In the genomic region with DNA sequence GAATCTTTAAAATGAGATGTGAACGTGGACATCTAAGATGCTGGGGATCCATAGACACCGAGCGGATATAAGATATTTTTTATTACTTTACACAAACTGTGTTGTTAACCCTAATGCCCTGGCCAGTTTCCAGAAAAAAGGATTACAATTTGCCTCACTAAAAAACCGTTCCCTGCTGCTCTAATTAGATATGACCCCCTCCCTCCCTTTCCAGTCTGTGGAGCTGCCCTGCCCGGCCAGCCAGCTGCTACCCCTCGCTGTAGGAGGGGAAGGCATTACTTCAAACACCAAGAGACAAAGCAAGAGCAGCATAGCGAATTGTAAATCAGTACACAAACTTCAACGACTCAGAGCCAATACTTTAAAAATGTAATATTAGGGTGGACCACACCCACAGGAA, we compare ENCODE assay signal across 15 mouse cellular contexts. TPM values are rescaled to one million over a fixed set of nuclear protein-coding genes. Genes with fewer than 3 reads are reported as not detected.
DNase-seq lines count a peak whose midpoint lies in the region; ATAC-seq and TF ChIP-seq lines count a peak whose summit lies in the region.
"Had no signal": no experiment of that assay in that cellular context is flagged by ENCODE, and none has a peak within 500 bp of the region (broad histone marks: within the 10 kb centered on the region; RNA-seq: fewer than 3 reads in every experiment).

No protein-coding gene starts in this region.

- no peak for DNase-seq in lung, adult 2 months
- DNase-seq in hindbrain, embryonic 11.5 days (ENCODE audit: low spot score), result no peak
- no peak for DNase-seq in liver, postnatal 0 days
- DNase-seq in spleen, postnatal 4 days (ENCODE audit: low spot score in 2 of 2), result no peak
- DNase-seq: cerebellum, adult 2 months; gastrocnemius, postnatal 14 days; thymus, postnatal 25 days had no signal

- TF ChIP-seq POLR2A in lung, adult 2 months (IDR thresholded peaks at IDR 0.05; ENCODE audit: borderline replicate concordance, extremely low read depth, low read depth, low read length), result no peak

- H3K4me2 ChIP-seq in lung, embryonic 15.5 days, result peak overlapping the region; percentile 8; the same call in 1 of the 2 replicates
- H3K4me2 ChIP-seq in forebrain, embryonic 12.5 days, result no peak overlapping the region
- no peak overlapping the region for H3K4me2 ChIP-seq in hindbrain, embryonic 11.5 days (replicated peaks; ENCODE audit: low read depth, low read length)
- no peak overlapping the region for H3K4me2 ChIP-seq in midbrain, embryonic 15.5 days
- no peak overlapping the region for H3K4me2 ChIP-seq in liver, postnatal 0 days (ENCODE audit: low read depth, low read length)
- H3K4me2 ChIP-seq: heart, embryonic 12.5 days; hindbrain, embryonic 15.5 days; liver, embryonic 12.5 days had no signal

- no peak for TF ChIP-seq EP300 in liver, postnatal 0 days (IDR thresholded peaks at IDR 0.05; ENCODE audit: low read depth)

- 22% methylated on average over 8 of the region's 8 CpGs for WGBS in lung, embryonic 15.5 days
- WGBS in lung, adult 2 months, result 48% methylated on average over 8 of the region's 8 CpGs
- 12% methylated on average over 8 of the region's 8 CpGs for WGBS in forebrain, embryonic 12.5 days
- 30% methylated on average over 8 of the region's 8 CpGs for WGBS in hindbrain, embryonic 11.5 days
- 10% methylated on average over 8 of the region's 8 CpGs for WGBS in midbrain, embryonic 15.5 days
- 63% methylated on average over 8 of the region's 8 CpGs for WGBS in liver, postnatal 0 days (ENCODE audit: insufficient replicate concordance)

- ATAC-seq in lung, embryonic 15.5 days (ENCODE audit: borderline replicate concordance, extremely low read depth, low FRiP score, low TSS enrichment), result no peak
- ATAC-seq in forebrain, embryonic 12.5 days (ENCODE audit: low FRiP score), result peak; percentile 75
- peak; percentile 41; the same call in 1 of the 2 replicates for ATAC-seq in hindbrain, embryonic 11.5 days (ENCODE audit: low FRiP score)
- peak; percentile 62; the same call in 1 of the 2 replicates for ATAC-seq in midbrain, embryonic 15.5 days (replicated peaks)
- no peak for ATAC-seq in liver, postnatal 0 days
- ATAC-seq: activated CD4-positive, CD25-positive, alpha-beta regulatory T cell, adult 4 months; liver, embryonic 12.5 days had no signal

- no peak for TF ChIP-seq CTCF in lung, adult 2 months (IDR thresholded peaks at IDR 0.05; ENCODE audit: insufficient read depth, low read length)
- no peak for TF ChIP-seq CTCF in liver, postnatal 0 days (IDR thresholded peaks at IDR 0.05; ENCODE audit: low read depth)

- no peak overlapping the region for H3K9ac ChIP-seq in lung, embryonic 15.5 days
- no peak overlapping the region for H3K9ac ChIP-seq in forebrain, embryonic 12.5 days
- H3K9ac ChIP-seq in hindbrain, embryonic 11.5 days (ENCODE audit: low read depth, low read length), result no peak overlapping the region
- no peak overlapping the region for H3K9ac ChIP-seq in midbrain, embryonic 15.5 days
- H3K9ac ChIP-seq in liver, postnatal 0 days (replicated peaks), result no peak overlapping the region
- H3K9ac ChIP-seq: heart, embryonic 12.5 days; hindbrain, embryonic 15.5 days; liver, embryonic 12.5 days had no signal

- H3K9me3 ChIP-seq in lung, embryonic 15.5 days, result no peaks in the 10 kb centered on the region
- no peaks in the 10 kb centered on the region for H3K9me3 ChIP-seq in forebrain, embryonic 12.5 days
- H3K9me3 ChIP-seq in hindbrain, embryonic 11.5 days (ENCODE audit: control insufficient read depth, low read length), result no peaks in the 10 kb centered on the region
- H3K9me3 ChIP-seq in midbrain, embryonic 15.5 days, result no peaks in the 10 kb centered on the region
- H3K9me3 ChIP-seq in liver, postnatal 0 days (ENCODE audit: low read length), result no peaks in the 10 kb centered on the region
- H3K9me3 ChIP-seq: heart, embryonic 12.5 days; hindbrain, embryonic 15.5 days; liver, embryonic 12.5 days had no signal

- no peak overlapping the region for H3K4me3 ChIP-seq in lung, embryonic 15.5 days
- no peak overlapping the region for H3K4me3 ChIP-seq in lung, adult 2 months (replicated peaks; ENCODE audit: extremely low read depth, low read depth, low read length)
- no peak overlapping the region for H3K4me3 ChIP-seq in forebrain, embryonic 12.5 days (replicated peaks)
- H3K4me3 ChIP-seq in hindbrain, embryonic 11.5 days (ENCODE audit: low read depth, low read length), result no peak overlapping the region
- no peak overlapping the region for H3K4me3 ChIP-seq in midbrain, embryonic 15.5 days
- H3K4me3 ChIP-seq in liver, postnatal 0 days (ENCODE audit: low read depth, low read length), result no peak overlapping the region
- H3K4me3 ChIP-seq: heart, embryonic 12.5 days; hindbrain, embryonic 15.5 days; liver, embryonic 12.5 days had no signal

- H3K27ac ChIP-seq in lung, embryonic 15.5 days, result no peak overlapping the region
- peak overlapping the region; percentile 73 for H3K27ac ChIP-seq in forebrain, embryonic 12.5 days
- peak overlapping the region; percentile 44 for H3K27ac ChIP-seq in hindbrain, embryonic 11.5 days (ENCODE audit: low read depth, low read length)
- peak overlapping the region; percentile 34; the same call in 1 of the 2 replicates for H3K27ac ChIP-seq in midbrain, embryonic 15.5 days
- no peak overlapping the region for H3K27ac ChIP-seq in liver, postnatal 0 days (ENCODE audit: low read depth)
- H3K27ac ChIP-seq: hindbrain, embryonic 15.5 days; liver, embryonic 12.5 days; macrophage had no signal

- no peaks in the 10 kb centered on the region for H3K36me3 ChIP-seq in lung, embryonic 15.5 days
- H3K36me3 ChIP-seq in forebrain, embryonic 12.5 days (replicated peaks), result no peaks in the 10 kb centered on the region
- H3K36me3 ChIP-seq in hindbrain, embryonic 11.5 days (ENCODE audit: control insufficient read depth, insufficient read depth, low read length), result no peaks in the 10 kb centered on the region
- H3K36me3 ChIP-seq in midbrain, embryonic 15.5 days (replicated peaks), result no peaks in the 10 kb centered on the region
- no peaks in the 10 kb centered on the region for H3K36me3 ChIP-seq in liver, postnatal 0 days (replicated peaks; ENCODE audit: insufficient read depth, low read length)
- H3K36me3 ChIP-seq: heart, embryonic 12.5 days; hindbrain, embryonic 15.5 days; liver, embryonic 12.5 days had no signal

- peaks cover 14% of the 10 kb centered on the region for H3K4me1 ChIP-seq in lung, embryonic 15.5 days
- H3K4me1 ChIP-seq in lung, adult 2 months (ENCODE audit: control insufficient read depth, insufficient read depth, low read length), result no peaks in the 10 kb centered on the region
- H3K4me1 ChIP-seq in forebrain, embryonic 12.5 days, result peaks cover 50% of the 10 kb centered on the region
- peaks cover 11% of the 10 kb centered on the region; the same call in 1 of the 2 replicates for H3K4me1 ChIP-seq in hindbrain, embryonic 11.5 days (replicated peaks; ENCODE audit: control insufficient read depth, insufficient read depth, low read length)
- peaks cover 34% of the 10 kb centered on the region for H3K4me1 ChIP-seq in midbrain, embryonic 15.5 days
- no peaks in the 10 kb centered on the region for H3K4me1 ChIP-seq in liver, postnatal 0 days (ENCODE audit: insufficient read depth)
- H3K4me1 ChIP-seq: liver, embryonic 12.5 days had no signal

- 0 out of 2 replicates have a peak, but pooled peaks cover 7% of the 10 kb centered on the region for H3K27me3 ChIP-seq in lung, embryonic 15.5 days
- H3K27me3 ChIP-seq in forebrain, embryonic 12.5 days, result no peaks in the 10 kb centered on the region
- no peaks in the 10 kb centered on the region for H3K27me3 ChIP-seq in hindbrain, embryonic 11.5 days (ENCODE audit: control insufficient read depth, insufficient read depth, low read length)
- no peaks in the 10 kb centered on the region for H3K27me3 ChIP-seq in midbrain, embryonic 15.5 days (replicated peaks)
- no peaks in the 10 kb centered on the region for H3K27me3 ChIP-seq in liver, postnatal 0 days (ENCODE audit: insufficient read depth, low read length)
- H3K27me3 ChIP-seq: hindbrain, embryonic 15.5 days; liver, embryonic 12.5 days had no signal

RNA-seq across cellular contexts. Expression of a gene that starts 58.9 kb away (rescaled TPM):
- polyA plus RNA-seq in lung, embryonic 15.5 days (2015; fragmentation: Nextera tagmentation; extraction: Ambion mirVana), result 63.7 and 64.0 TPM in 2 replicates
- 1.3 and 4.3 TPM in 2 replicates for polyA plus RNA-seq in lung, adult 2 months (2012; rRNA removed)
- polyA plus RNA-seq in forebrain, embryonic 12.5 days (2016; fragmentation: Nextera tagmentation; extraction: Ambion mirVana), result 201 and 236 TPM in 2 replicates
- polyA plus RNA-seq in hindbrain, embryonic 11.5 days (2014; fragmentation: Nextera tagmentation; extraction: Ambion mirVana), result 357 and 383 TPM in 2 replicates
- 177 and 182 TPM in 2 replicates for polyA plus RNA-seq in midbrain, embryonic 15.5 days (2015; fragmentation: Nextera tagmentation; extraction: Ambion mirVana)
- 12.1 and 13.6 TPM in 2 replicates for polyA plus RNA-seq in liver, postnatal 0 days (2015; fragmentation: Nextera tagmentation; extraction: Ambion mirVana)

Comparison
In these comparisons a context has a peak if more than half of its experiments do, and no peak if none do; other contexts are left out.
1. ATAC-seq: peak in forebrain, embryonic 12.5 days (single experiment), hindbrain, embryonic 11.5 days (single experiment) and midbrain, embryonic 15.5 days (single experiment); none in lung, embryonic 15.5 days (single experiment) and liver, postnatal 0 days (single experiment).
2. H3K27ac ChIP-seq: peak in forebrain, embryonic 12.5 days (single experiment), hindbrain, embryonic 11.5 days (single experiment) and midbrain, embryonic 15.5 days (single experiment); none in lung, embryonic 15.5 days (single experiment) and liver, postnatal 0 days (single experiment).